Mouse (Mus musculus): ENCODE results near the gene Chchd2.

DNA sequence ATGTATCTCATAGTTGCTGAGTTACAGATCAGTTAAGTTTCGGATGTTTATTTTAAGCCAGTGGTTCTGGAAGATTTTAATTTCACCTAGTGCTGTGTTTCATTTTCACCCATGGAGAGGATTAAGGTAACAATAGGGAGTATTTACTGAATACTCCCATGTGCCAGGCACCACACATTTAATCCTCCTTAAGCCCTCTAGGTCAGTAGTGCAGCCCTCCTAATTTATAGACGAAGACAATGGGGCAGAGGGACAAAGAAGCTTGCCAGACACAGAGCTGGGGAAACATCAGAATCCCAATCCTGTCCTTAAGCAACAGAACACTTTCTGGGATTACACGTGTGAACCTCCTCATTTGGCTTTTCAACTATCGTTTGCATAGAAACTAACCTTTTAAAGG is 49.7 kb upstream of the Chchd2 start:
- no peak for TF ChIP-seq CTCF (IDR thresholded peaks at IDR 0.05; ENCODE audit: control insufficient read depth, insufficient read depth, low read length)
- no peak for TF ChIP-seq POLR2A (IDR thresholded peaks at IDR 0.05; ENCODE audit: borderline replicate concordance, control insufficient read depth, low read depth, low read length)
